Mouse (Mus musculus) hindbrain, postnatal 0 days (tissue): ENCODE results near the gene Rrp1b. TPM values are rescaled to one million over a fixed set of nuclear protein-coding genes. Genes with fewer than 3 reads are reported as not detected.

ENCODE experiments used
- ATAC-seq: fragments of 200-750 bp; cut with Nextera tagmentation; 2 replicates; pipeline ENCODE4 v1.8.0; 2017; ENCODE audit warnings: mild to moderate bottlenecking, moderate TSS enrichment, moderate library complexity
- DNase-seq: peaks from one replicate; pipeline ENCODE4 v3.0.0-alpha.2; 2015; ENCODE audit warnings: low spot score
- H3K27ac ChIP-seq: fragments of 300-500 bp; sonication (generic); 2 replicates; pipeline ENCODE4 v1.5.1; 2014; ENCODE audit warnings: mild to moderate bottlenecking
- H3K27me3 ChIP-seq: fragments of 300-500 bp; sonication (generic); 2 replicates; pipeline ENCODE4 v1.6.1; 2014; ENCODE audit warnings: low read length, mixed read lengths; ENCODE audit not compliant: insufficient read depth
- H3K36me3 ChIP-seq: fragments of 300-500 bp; sonication (generic); 2 replicates; pipeline ENCODE4 v1.6.1; 2014; ENCODE audit warnings: low read length, mixed read lengths; ENCODE audit not compliant: insufficient read depth
- H3K4me1 ChIP-seq: fragments of 300-500 bp; sonication (generic); 2 replicates; pipeline ENCODE4 v1.6.1; 2014; ENCODE audit warnings: antibody characterized with exemption, low read length, mixed read lengths; ENCODE audit not compliant: insufficient read depth
- H3K4me2 ChIP-seq: fragments of 300-500 bp; sonication (generic); 2 replicates; pipeline ENCODE4 v1.6.1; 2014; ENCODE audit warnings: low read depth, mild to moderate bottlenecking, low read length, moderate library complexity, mixed read lengths
- H3K4me3 ChIP-seq: fragments of 300-500 bp; sonication (generic); 2 replicates; pipeline ENCODE4 v1.5.1; 2014; ENCODE audit warnings: low read length
- H3K9ac ChIP-seq: fragments of 300-500 bp; sonication (generic); replicated peaks from 2 replicates; pipeline ENCODE4 v1.6.1; 2014; ENCODE audit warnings: mild to moderate bottlenecking, low read length, moderate library complexity, mixed read lengths
- H3K9me3 ChIP-seq: fragments of 300-500 bp; sonication (generic); 2 replicates; pipeline ENCODE4 v1.6.1; 2016; ENCODE audit warnings: low read length, mixed read lengths
- CTCF ChIP-seq: IDR thresholded peaks from 2 replicates; pipeline ENCODE4 v1.5.1; 2016; ENCODE audit warnings: antibody characterized with exemption, control low read depth, low read depth
- WGBS: fragments of 180-500 bp; shearing (Covaris S2); extraction: QIAGEN DNeasy Blood & Tissue Kit; methylation state at CpG from one replicate; pipeline ENCODE4 v1.1.7; 2014; 5-methylcytosine and 5-hydroxymethylcytosine counted together
- polyA plus RNA-seq: library from polyadenylated mRNA; unstranded; fragments of >200 nt; fragmentation: Nextera tagmentation; extraction: Ambion mirVana; gene quantifications from 2 replicates; pipeline ENCODE4 v1.2.1, GENCODE M21; 2015
- total RNA-seq: library from RNA; depleted of rRNA; stranded (reverse); fragments of >200 nt; gene quantifications from 2 replicates; pipeline ENCODE4 v1.2.3, GENCODE M21; 2014; rRNA removed

Rrp1b gene
- total RNA-seq = 18.6 and 30.0 TPM in 2 replicates
- polyA plus RNA-seq = 32.5 and 38.9 TPM in 2 replicates

DNA sequence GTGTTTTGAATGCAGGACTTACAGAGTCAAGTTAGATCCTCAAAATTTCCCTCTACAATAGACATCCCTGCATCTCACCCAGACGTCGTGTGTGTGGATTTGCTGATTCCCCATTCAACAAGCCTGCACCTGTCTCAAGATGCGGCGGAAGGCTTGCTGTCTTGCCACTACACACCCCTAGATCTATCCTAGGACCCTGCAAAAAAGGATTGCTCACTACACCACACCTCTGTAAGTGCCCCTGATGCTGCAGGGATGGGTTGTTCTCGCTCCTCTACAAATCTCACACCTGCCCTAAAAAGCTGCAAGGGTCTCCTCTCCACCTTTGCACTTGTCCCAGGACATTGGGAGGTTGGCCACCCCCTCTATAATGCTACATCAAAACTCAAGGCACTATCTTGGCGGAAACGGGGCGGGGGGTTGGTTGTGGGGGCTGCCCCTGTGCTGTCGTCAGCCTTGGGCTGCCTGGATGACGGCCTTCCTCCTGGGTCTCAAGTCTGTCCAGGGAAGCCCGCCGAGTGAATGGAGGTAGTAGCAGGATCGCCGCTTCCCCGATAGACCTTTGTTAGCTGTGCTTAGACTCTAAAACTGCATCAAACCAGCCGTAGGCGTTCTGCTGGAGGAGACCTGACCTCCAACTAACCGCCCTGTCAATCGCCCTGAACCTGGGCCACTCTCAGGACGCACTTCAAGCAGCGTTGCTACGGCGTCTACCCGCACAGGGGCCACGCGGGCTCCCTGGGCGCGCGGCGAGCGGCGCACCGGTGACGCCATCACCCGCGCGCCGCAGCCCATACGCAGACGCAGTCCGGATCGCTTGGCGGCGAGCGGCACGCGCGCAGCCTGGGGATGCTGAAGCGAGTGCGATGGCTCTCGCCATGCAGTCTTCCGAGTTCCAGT lies at the start of gene Rrp1b, which contains the start of gene Hsf2bp:
Gene Rrp1b (plus strand): TSS at position 492 of the 900 bp plus-strand sequence.
Gene Hsf2bp (minus strand): TSS at position 741 of the 900 bp plus-strand sequence.
- H3K4me2 ChIP-seq = peak within 1 kb of the TSS; percentile 85
- peak within 1 kb of the TSS; percentile 75 for H3K9ac ChIP-seq
- no peaks in the 10 kb centered on the region for H3K36me3 ChIP-seq
- H3K27ac ChIP-seq = peak within 1 kb of the TSS; percentile 87
- no peaks in the 10 kb centered on the region for H3K9me3 ChIP-seq
- peaks cover 6% of the 10 kb centered on the region for H3K4me1 ChIP-seq
- DNase-seq (peak; percentile 95), ATAC-seq (peak; percentile 95)
- TF ChIP-seq CTCF = no peak
- 5% methylated on average over 51 of the region's 52 CpGs for WGBS
- no peaks in the 10 kb centered on the region for H3K27me3 ChIP-seq
- peak within 1 kb of the TSS; percentile 93 for H3K4me3 ChIP-seq

GRCm38 (mm10) chr17:31986915-31987314 lies 49.0 kb upstream of the Rrp1b start:
- H3K4me1 ChIP-seq = no peaks in the 10 kb centered on the region
- H3K27ac ChIP-seq = no peak overlapping the region
- no peak overlapping the region for H3K4me2 ChIP-seq
- H3K36me3 ChIP-seq = no peaks in the 10 kb centered on the region
- H3K27me3 ChIP-seq = no peaks in the 10 kb centered on the region
- H3K9ac ChIP-seq = no peak overlapping the region
- no peak overlapping the region for H3K4me3 ChIP-seq
- no peak for TF ChIP-seq CTCF
- DNase-seq (no peak), ATAC-seq (no peak)
- WGBS = 87% methylated on average over 1 of the region's 1 CpGs
- H3K9me3 ChIP-seq = no peaks in the 10 kb centered on the region

- H3K27ac ChIP-seq = no peak overlapping the region
- H3K27me3 ChIP-seq = no peaks in the 10 kb centered on the region
- no peak overlapping the region for H3K4me3 ChIP-seq
- DNase-seq (no peak), ATAC-seq (no peak)
- H3K4me2 ChIP-seq = no peak overlapping the region
- H3K9me3 ChIP-seq = no peaks in the 10 kb centered on the region
- TF ChIP-seq CTCF = no peak
- no peak overlapping the region for H3K9ac ChIP-seq
- 91% methylated on average over 2 of the region's 2 CpGs for WGBS
- H3K4me1 ChIP-seq = no peaks in the 10 kb centered on the region
- H3K36me3 ChIP-seq = no peaks in the 10 kb centered on the region
These were observed 46.9 kb upstream of the Rrp1b start for GRCm38 (mm10) chr17:31989035-31989434.

DNA sequence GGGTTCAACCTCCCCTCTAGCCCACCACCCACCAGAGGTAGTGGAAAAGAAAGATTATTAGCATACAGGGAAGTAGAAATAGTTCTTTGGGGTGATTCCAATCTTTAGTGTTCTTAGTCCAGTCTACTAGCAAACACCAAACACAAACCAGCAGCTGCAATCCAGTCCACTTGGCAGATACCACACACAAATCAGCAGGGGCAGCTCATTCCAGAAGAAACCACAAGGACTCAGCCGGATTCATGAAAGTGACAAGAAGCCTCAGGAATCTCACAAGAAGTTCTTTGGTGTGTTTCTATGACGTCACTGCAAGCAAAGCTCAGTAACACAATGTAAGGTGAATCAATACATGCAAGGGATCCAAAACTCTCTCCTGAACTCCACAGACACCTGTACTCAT lies 43.9 kb upstream of the Rrp1b start:
- H3K27me3 ChIP-seq = no peaks in the 10 kb centered on the region
- DNase-seq (no peak), ATAC-seq (no peak)
- H3K4me1 ChIP-seq = no peaks in the 10 kb centered on the region
- no peaks in the 10 kb centered on the region for H3K9me3 ChIP-seq
- 59% methylated on average over 2 of the region's 2 CpGs for WGBS
- no peak overlapping the region for H3K4me2 ChIP-seq
- no peak overlapping the region for H3K4me3 ChIP-seq
- H3K9ac ChIP-seq = no peak overlapping the region
- H3K36me3 ChIP-seq = no peaks in the 10 kb centered on the region
- no peak for TF ChIP-seq CTCF
- no peak overlapping the region for H3K27ac ChIP-seq

- Histone ChIP-seq H3K9ac (no peak overlapping the region), H3K27me3 (no peaks in the 10 kb centered on the region), H3K4me1 (no peaks in the 10 kb centered on the region), H3K27ac (no peak overlapping the region), H3K4me2 (no peak overlapping the region), H3K36me3 (no peaks in the 10 kb centered on the region), H3K4me3 (no peak overlapping the region), H3K9me3 (no peaks in the 10 kb centered on the region)
- ATAC-seq (no peak), DNase-seq (no peak)
- 89% methylated on average over 1 of the region's 1 CpGs for WGBS
- no peak for TF ChIP-seq CTCF
These were observed 42.5 kb upstream of the Rrp1b start for GRCm38 (mm10) chr17:31993354-31993753.

DNA sequence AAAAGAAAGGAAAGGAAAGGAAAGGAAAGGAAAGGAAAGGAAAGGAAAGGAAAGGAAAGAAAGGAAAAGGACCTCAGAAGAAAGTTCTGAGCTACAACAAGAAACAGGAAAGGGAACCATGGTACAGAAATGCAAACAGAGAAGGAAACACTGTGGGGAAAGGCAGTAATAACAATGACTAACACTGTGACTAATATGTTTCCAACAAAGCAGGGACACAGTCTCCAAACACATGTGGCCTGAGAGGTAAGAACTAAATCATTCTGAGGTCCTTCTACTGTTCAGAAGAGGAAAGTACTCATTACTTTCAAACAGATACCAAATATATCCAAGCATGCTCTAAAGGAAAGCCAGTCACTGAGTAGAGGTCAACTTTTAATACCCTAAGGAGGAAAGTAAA lies 41.8 kb upstream of the Rrp1b start:
- Histone ChIP-seq H3K27ac (no peak overlapping the region), H3K4me1 (no peaks in the 10 kb centered on the region), H3K27me3 (no peaks in the 10 kb centered on the region), H3K9me3 (no peaks in the 10 kb centered on the region), H3K4me2 (no peak overlapping the region), H3K36me3 (no peaks in the 10 kb centered on the region), H3K4me3 (no peak overlapping the region), H3K9ac (no peak overlapping the region)
- no peak for ATAC-seq
- TF ChIP-seq CTCF = no peak
- no peak for DNase-seq

DNA sequence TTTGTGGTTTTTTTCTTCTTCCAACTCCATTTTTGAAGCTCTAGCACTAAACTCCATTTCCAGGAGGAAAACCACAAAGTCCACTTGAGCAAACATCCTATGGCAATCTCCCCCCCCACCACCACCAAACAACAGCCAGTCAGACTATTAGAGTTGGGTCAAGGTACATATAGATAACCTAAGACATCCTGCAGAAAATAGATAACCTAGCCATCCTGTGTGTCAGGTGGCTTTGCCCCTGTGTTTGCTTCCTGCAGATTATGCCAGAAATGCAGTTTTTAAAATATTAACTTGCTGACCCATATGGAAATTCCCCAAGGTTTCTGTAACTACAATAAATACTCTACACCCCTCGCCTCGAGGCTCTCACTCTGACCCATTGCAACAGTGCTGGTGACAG lies 40.1 kb upstream of the Rrp1b start:
- Histone ChIP-seq H3K36me3 (no peaks in the 10 kb centered on the region), H3K9me3 (no peaks in the 10 kb centered on the region), H3K4me2 (no peak overlapping the region), H3K4me1 (no peaks in the 10 kb centered on the region), H3K27me3 (no peaks in the 10 kb centered on the region), H3K9ac (no peak overlapping the region), H3K4me3 (no peak overlapping the region), H3K27ac (no peak overlapping the region)
- TF ChIP-seq CTCF = no peak
- ATAC-seq (no peak), DNase-seq (no peak)
- WGBS = 85% methylated on average over 2 of the region's 2 CpGs
